Mouse (Mus musculus) retina, embryonic 14.5 days (tissue): ENCODE data around the gene Lamtor4.

Experiments
- DNase-seq: peaks from one replicate; pipeline ENCODE4 v3.0.0-alpha.2; 2015; ENCODE audit warnings: low spot score

Gene Lamtor4

GRCm38 (mm10) chr5:138299613-138300012 lies 44.3 kb downstream of the Lamtor4 start:
- no peak for DNase-seq
